Mouse (Mus musculus): ENCODE measurements around the gene Tbc1d9.

Gene Tbc1d9

DNA sequence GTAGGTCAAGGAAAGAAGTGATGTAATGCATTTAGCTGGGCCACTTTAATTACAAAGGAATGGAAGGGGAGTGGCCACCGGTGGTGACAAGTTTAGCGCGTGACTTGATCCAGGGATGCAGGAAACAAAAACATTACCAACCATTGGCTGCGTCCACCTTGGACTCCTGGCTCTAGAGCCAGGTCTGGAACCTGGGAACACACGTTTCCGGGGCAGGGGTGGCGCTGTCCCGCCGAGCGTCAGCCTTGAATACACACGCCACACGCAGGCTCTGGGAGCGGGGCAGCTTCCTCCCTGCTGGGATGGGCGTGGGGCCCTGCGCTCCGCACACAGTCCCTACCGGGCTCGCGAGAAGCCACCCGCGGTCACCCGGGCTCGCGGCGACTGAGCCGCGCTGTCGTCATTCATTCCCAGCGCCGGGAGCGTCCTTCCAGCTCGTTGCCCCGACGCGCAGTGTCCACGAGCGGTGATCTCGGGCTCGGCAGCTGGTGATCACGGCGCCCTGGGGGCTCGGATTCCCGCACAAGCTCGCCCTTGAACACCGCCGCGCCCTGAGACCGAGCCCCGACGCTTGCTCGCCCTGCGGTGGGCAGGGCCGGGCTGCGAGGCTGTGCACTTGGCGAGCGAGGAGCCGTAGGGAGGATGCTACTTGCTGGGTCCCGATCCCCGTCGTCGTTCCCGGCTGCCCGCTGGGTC is at the start of gene Tbc1d9:
Gene Tbc1d9 (plus strand): TSS at position 118 of the 696 bp plus-strand sequence.
- DNase-seq (ENCODE audit: extremely low spot score) = peak; percentile 67

DNA sequence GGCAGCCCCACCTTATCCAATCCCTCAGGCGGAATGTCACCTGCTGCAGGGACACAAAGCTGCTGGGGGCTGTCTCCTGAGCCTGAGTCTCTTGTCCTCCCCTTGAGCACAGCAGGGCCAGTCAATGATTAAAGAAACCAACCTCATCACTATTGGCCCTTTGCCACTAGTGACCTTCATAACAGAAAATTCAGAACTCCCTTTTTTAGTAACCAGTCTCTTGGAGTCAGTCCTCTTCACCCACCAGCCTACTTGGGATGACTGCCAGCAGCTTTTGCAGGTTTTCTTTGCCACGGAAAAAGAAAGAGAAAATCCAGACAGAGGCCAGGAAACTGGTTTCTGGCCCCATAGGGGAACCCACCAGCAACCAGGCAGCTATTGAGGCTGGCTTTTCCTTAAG is 30.1 kb upstream of the Tbc1d9 start:
- no peak for DNase-seq (ENCODE audit: extremely low spot score)

DNA sequence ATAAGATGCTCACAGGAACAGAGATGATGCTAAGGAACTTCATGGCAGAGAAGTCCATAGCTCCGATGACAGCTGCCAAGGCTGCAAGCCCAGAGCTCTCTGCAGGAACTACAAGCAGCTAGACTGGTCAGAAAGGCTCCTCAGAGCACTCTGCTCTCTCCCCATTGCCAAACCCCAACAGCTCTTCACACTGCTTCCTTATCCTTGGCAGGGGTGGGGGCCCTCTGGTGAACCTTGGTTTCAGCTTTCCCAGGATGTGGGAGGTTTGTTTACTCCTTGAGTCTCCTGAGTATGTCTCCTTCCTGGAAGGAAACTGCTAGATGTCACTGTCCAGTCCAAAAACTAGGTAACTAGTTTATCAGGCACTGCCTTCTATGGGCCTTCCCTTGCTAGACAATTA is 25.1 kb upstream of the Tbc1d9 start:
- DNase-seq (ENCODE audit: extremely low spot score) = no peak

DNA sequence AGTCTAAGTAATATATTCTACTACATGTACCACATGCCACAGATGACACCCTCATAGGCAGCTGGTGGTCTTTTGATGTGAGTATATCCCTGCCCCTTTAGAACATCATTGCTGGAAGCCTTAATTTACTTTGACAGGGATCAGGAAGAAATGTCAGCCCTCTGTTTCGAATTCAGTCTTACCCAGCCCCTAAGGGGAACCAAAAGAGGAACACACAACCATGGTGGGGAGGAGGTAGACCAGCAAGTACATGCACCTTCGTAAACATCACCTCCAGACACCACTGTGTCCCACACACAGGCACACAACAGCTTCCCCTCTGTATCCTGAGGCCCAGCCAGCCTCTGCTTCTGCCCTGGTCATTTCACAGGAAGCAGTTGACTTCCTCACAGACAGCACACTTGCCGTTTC is 24.4 kb upstream of the Tbc1d9 start:
- no peak for DNase-seq (ENCODE audit: extremely low spot score)

DNA sequence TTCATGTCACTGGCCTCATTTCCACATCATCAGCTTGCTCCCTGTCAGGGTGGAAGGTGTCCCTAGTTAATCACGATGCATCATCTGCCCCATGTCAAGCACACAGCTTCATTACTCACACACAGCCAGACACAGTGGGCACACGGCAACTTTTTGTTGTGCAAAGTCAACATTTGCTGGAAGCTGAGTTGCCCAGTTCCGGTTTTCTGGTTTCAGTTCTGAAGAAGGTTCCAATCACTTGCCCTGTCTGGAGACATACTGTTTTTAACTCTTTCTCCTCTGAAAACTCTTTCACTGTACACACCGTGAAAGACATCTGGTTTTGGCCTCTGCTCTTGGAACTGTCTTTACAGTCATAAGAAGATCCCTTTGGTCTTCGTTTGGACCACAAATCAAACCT is 23.8 kb upstream of the Tbc1d9 start:
- no peak for DNase-seq (ENCODE audit: extremely low spot score)

DNA sequence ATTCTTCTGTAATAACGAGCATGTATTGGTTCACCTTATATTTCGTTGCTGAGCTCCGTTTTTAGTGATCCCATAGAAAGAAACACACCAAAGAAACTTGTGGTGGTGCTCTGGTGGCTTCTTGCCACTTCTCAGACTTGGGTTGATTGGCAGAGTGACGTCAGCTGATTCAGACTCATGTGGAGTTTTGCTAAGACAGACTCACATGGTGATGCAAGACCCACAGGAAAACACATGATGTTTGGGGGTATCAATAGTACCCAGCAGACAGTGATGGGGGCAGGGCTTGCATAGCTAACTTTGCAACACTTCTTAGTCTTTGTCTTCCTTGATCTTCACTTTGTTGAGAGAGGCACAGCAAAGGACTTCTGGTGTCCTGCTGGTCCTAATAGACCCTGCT is 20.6 kb upstream of the Tbc1d9 start:
- no peak for DNase-seq (ENCODE audit: extremely low spot score)

DNA sequence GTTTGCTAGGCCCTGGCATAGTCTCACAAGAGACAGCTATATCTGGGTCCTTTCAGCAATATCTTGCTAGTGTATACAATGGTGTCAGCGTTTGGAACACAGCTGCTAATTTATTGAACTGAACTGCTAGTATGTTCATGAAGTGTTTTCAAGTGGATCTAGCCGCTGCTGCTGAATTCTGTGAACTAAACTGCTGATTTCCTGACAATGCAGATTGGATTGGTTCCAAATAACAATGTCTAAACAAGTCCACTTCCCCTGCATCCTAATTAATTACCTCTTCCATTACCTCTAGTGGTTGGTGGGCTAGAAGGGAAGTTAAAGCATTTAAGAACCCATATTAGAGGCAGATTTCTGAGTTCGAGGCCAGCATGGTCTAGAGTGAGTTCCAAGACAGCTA is 19.7 kb upstream of the Tbc1d9 start:
- no peak for DNase-seq (ENCODE audit: extremely low spot score)

DNA sequence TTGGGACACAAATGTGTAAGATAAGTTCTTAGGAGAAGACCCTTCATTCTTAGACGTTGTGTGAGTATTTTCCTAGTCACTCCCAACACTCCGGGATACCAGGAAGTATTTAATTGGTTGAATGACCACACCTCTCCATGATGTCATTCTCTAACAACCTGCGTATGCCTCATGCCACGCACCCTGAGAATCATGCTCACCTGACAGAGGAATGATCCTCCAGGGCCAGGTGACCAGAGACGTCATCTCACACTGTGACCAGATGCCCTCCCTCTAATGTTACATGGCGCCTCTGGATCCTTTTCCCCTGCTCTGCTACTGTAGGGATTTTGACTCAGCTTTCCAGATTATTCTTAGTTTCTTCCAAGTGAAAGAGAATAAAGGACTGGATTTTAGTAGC is 16.0 kb upstream of the Tbc1d9 start:
- DNase-seq (ENCODE audit: extremely low spot score) = no peak

DNA sequence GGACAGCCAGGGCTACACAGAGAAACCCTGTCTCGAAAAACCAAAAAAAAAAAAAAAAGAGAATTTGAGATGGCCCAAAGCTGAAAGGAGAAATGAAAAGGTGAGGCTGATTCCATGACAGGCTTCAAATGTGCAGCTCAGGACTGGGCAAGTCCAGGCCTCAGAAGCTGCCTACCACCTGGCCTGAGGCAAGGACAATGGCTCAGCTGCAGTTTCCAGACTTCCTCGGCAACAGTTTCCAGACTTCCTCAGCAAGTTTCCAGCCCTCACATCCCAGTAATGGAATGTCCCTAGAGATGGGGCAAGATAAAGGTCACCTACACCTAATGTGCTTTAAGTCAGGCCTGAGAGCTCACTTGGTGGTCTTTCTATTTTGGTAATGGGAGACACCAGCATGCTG is 13.1 kb upstream of the Tbc1d9 start:
- DNase-seq (ENCODE audit: extremely low spot score) = no peak

GRCm38 (mm10) chr8:83152470-83152869 is 12.7 kb upstream of the Tbc1d9 start:
- no peak for DNase-seq (ENCODE audit: extremely low spot score)

DNA sequence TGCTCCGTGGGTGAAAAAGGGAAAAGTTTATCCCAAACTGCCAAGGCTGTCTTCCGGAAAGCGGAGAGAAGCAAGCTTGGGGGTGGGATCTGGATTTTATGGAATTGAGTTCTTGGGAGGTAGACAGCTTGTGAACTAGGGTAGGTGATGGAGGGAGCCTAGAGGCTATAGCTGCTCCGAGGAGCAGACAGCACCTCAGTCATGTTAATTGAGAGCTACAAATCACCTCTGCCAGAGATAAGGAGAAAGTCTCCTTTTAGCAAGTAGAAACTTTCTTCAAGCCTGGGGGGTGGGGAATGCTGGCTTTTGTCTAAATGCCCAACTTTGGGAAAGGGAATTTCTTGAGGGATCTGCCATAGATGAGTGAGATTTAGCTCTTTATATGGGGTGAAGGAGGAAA is 10.0 kb upstream of the Tbc1d9 start:
- no peak for DNase-seq (ENCODE audit: extremely low spot score)

GRCm38 (mm10) chr8:83158971-83159370 is 6.2 kb upstream of the Tbc1d9 start:
- DNase-seq (ENCODE audit: extremely low spot score) = no peak

GRCm38 (mm10) chr8:83159615-83160014 is 5.5 kb upstream of the Tbc1d9 start:
- no peak for DNase-seq (ENCODE audit: extremely low spot score)

- DNase-seq (ENCODE audit: extremely low spot score) = no peak
Measured at GRCm38 (mm10) chr8:83160613-83161012, 4.5 kb upstream of the Tbc1d9 start.

- peak; percentile 67 for DNase-seq (ENCODE audit: extremely low spot score)
Measured at GRCm38 (mm10) chr8:83165931-83166867, 1.0 kb downstream of the Tbc1d9 start, which contains the start of gene Gm10645. Gm10645 (minus strand) TSS chr8:83166170.

DNA sequence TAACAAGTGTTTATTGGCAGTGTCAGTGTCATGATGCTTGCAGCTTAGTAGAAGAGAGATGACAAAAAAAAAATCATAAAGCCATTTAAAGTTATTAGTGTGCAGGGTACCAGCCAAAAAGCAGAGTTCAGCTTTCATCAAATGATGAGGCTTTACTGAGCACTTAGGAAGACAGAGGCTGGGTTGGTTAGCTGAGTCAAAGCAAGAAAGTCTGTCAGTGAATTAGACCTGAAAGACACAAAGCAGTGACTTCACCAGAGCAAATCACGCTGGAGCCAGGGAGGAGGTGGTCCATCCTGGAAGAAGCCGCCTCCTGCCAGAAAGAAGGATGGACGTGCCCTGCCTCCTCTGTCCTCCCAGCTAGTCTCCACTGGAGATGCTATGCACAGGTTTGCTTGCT is 2.8 kb downstream of the Tbc1d9 start:
- no peak for DNase-seq (ENCODE audit: extremely low spot score)

DNA sequence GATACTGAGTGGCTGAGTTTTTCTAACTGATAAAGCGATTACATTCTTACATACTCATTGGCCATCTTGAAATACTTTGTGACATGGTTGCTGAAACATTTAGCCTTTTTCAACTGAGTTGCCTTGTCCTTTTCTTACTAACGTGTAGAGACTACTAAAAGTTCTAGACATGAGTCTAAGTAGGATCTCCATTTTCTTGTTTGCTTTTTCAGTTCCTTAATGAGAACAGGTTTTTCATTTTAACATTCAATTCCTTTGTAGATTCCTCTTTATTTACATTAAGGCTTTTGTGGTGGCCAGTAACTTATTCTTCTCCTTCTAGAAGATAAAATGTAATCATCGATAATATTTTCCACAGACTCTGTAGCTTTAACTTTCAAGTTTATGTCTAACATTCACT is 4.0 kb downstream of the Tbc1d9 start:
- DNase-seq (ENCODE audit: extremely low spot score) = no peak

- no peak for DNase-seq (ENCODE audit: extremely low spot score)
Measured at GRCm38 (mm10) chr8:83169709-83170108, 4.6 kb downstream of the Tbc1d9 start.

- no peak for DNase-seq (ENCODE audit: extremely low spot score)
Measured at GRCm38 (mm10) chr8:83170894-83171293, 5.7 kb downstream of the Tbc1d9 start.

DNA sequence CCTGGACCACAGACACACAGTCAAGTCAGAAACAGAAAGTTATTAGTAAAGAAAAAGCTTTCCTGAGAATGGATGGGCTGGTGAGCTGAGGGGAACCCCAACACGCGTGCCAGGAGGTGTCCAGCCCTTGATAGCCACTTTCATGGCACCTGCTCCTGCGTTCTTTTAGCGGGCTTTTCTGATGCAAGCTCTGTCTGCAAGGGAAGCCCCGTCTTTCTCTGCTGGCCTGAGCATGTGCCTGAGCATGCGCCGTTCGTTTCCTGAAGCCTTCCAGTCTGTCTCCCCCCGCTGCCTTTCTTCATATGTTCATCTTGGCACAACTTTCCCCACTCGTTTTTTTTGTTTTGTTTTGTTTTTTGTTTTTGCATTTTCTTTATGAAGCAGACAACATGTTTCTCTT is 10.5 kb downstream of the Tbc1d9 start:
- no peak for DNase-seq (ENCODE audit: extremely low spot score)

DNA sequence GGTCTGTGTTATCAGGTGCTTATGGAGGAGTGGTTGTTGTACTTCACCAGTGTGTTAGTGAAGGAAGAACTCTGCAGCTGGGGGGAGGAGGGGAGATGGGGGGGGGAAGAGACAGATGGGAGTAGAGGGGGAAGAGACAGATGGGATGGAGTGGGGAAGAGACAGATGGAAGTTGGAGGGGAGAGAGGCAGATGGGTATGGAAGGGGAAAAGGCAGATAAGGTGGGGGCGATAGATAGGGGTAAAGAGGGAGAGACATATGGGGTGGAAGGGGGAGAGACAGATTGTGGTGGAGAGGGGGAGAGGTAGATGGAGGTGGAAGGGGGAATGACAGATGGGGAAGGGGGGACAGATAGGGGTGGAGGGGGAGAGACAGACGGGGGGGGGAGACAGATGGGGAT is 11.6 kb downstream of the Tbc1d9 start:
- no peak for DNase-seq (ENCODE audit: extremely low spot score)

GRCm38 (mm10) chr8:83177317-83178195 is 12.4 kb downstream of the Tbc1d9 start:
- no peak for DNase-seq (ENCODE audit: extremely low spot score)
